Mouse (Mus musculus) neutrophil, adult 5-6 weeks (primary cell): ENCODE results near the gene Kctd13. TPM values are rescaled to one million over a fixed set of nuclear protein-coding genes. Genes with fewer than 3 reads are reported as not detected.

Experiments used
- ATAC-seq: fragments of 151-379, 151-347 bp; 2 replicates; pipeline ENCODE4 v1.8.0; 2017; ENCODE audit warnings: mild to moderate bottlenecking, moderate TSS enrichment; ENCODE audit not compliant: insufficient number of reproducible peaks, poor library complexity, low FRiP score, severe bottlenecking; ENCODE audit errors: extremely low read depth
- total RNA-seq: library from RNA; stranded (forward); fragments of 200-1000 nt; gene quantifications from 2 replicates; pipeline ENCODE4 v1.2.3, GENCODE M21; 2017

Kctd13 gene
- total RNA-seq, 1 experiment from 2014 or later = 32.8 TPM

- ATAC-seq = no peak
These were observed 367 bp downstream of the Kctd13 start for GRCm38 (mm10) chr7:126929046-126929445.

- ATAC-seq = no peak
These were observed 4.0 kb downstream of the Kctd13 start for GRCm38 (mm10) chr7:126932652-126933051.

GRCm38 (mm10) chr7:126941171-126941570, 12.5 kb downstream of the Kctd13 start:
- ATAC-seq = no peak

- no peak for ATAC-seq
These were observed 13.1 kb downstream of the Kctd13 start for GRCm38 (mm10) chr7:126941801-126942200.

GRCm38 (mm10) chr7:126946530-126946929, 17.9 kb downstream of the Kctd13 start:
- ATAC-seq = peak; percentile 31; the same call in 1 of the 2 replicates

- no peak for ATAC-seq
These were observed 19.9 kb downstream of the Kctd13 start for GRCm38 (mm10) chr7:126948626-126949025.

GRCm38 (mm10) chr7:126949403-126949792, 20.7 kb downstream of the Kctd13 start, which contains the start of gene Asphd1:
TSS of gene Asphd1 (minus strand) at chr7:126949582.
- ATAC-seq = no peak

- peak; percentile 65 for ATAC-seq
These were observed 21.3 kb downstream of the Kctd13 start, which contains the start of gene Sez6l2 for GRCm38 (mm10) chr7:126949793-126950646. TSS of gene Sez6l2 (plus strand) at chr7:126950563.

GRCm38 (mm10) chr7:126950647-126951615, 22.3 kb downstream of the Kctd13 start:
- ATAC-seq = no peak

GRCm38 (mm10) chr7:126951741-126952140, 23.1 kb downstream of the Kctd13 start:
- no peak for ATAC-seq

- no peak for ATAC-seq
These were observed 24.0 kb downstream of the Kctd13 start for GRCm38 (mm10) chr7:126952646-126953045.

GRCm38 (mm10) chr7:126955125-126955524, 26.4 kb downstream of the Kctd13 start:
- no peak for ATAC-seq

- no peak for ATAC-seq
These were observed 31.1 kb downstream of the Kctd13 start for GRCm38 (mm10) chr7:126959780-126960179.

GRCm38 (mm10) chr7:126961095-126961494, 32.4 kb downstream of the Kctd13 start:
- no peak for ATAC-seq

GRCm38 (mm10) chr7:126961965-126962364, 33.3 kb downstream of the Kctd13 start:
- ATAC-seq = no peak

- ATAC-seq = no peak
These were observed 35.0 kb downstream of the Kctd13 start for GRCm38 (mm10) chr7:126963548-126964286.

- ATAC-seq = no peak
These were observed 36.9 kb downstream of the Kctd13 start for GRCm38 (mm10) chr7:126965568-126965967.

- ATAC-seq = no peak
These were observed 38.7 kb downstream of the Kctd13 start for GRCm38 (mm10) chr7:126967361-126967760.

GRCm38 (mm10) chr7:126975493-126975892, 46.8 kb downstream of the Kctd13 start:
- ATAC-seq = no peak
